22 mouse cellular contexts compared by ENCODE assay signal in the genomic region with DNA sequence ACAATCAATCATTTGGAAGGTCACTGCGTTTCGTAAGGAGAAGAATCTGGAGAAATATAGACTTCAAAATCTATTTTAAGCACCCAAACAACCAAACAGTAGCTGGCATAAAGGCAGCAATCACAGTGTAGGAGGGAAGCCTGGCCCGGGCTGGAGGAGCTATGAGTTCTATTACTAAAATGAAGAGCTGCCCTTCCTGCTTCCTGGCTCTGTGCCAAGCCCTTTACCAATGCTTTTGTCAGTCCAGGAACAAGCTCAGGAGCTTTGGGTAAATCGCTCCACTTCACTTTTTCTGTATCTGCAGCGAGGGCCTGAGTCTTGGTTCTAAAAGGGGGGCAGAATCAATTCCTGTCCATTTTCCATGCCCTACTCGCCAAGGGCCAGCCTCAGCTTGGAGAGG. TPM values are rescaled to one million over a fixed set of nuclear protein-coding genes. Genes with fewer than 3 reads are reported as not detected.
DNase-seq lines count a peak whose midpoint lies in the region; ATAC-seq lines count a peak whose summit lies in the region.
"Had no signal": no experiment of that assay in that cellular context is flagged by ENCODE, and none has a peak within 500 bp of the region (broad histone marks: within the 10 kb centered on the region; RNA-seq: fewer than 3 reads in every experiment).

No protein-coding gene starts in this region.

- no peak overlapping the region for H3K9ac ChIP-seq in liver, embryonic 12.5 days
- H3K9ac ChIP-seq: embryonic facial prominence, embryonic 13.5 days; hindbrain, embryonic 13.5 days; limb, embryonic 12.5 days; lung, embryonic 15.5 days; midbrain, embryonic 12.5 days; neural tube, embryonic 12.5 days had no signal

- H3K4me3 ChIP-seq in liver, embryonic 12.5 days, result no peak overlapping the region
- H3K4me3 ChIP-seq: embryonic facial prominence, embryonic 13.5 days; hindbrain, embryonic 13.5 days; limb, embryonic 12.5 days; lung, embryonic 15.5 days; midbrain, embryonic 12.5 days; neural tube, embryonic 12.5 days had no signal

- no peaks in the 10 kb centered on the region for H3K4me1 ChIP-seq in liver, embryonic 12.5 days
- H3K4me1 ChIP-seq: embryonic facial prominence, embryonic 13.5 days; limb, embryonic 12.5 days; lung, embryonic 15.5 days; midbrain, embryonic 12.5 days; neural tube, embryonic 12.5 days had no signal

- intact Hi-C loops in left cerebral cortex, postnatal 4 days (cut with DNase I), result no loop called here
- intact Hi-C loops in left cerebral cortex, postnatal 10 days (cut with DNase I), result no loop called here

- H3K9me3 ChIP-seq in liver, embryonic 12.5 days (replicated peaks), result no peaks in the 10 kb centered on the region
- H3K9me3 ChIP-seq: embryonic facial prominence, embryonic 13.5 days; hindbrain, embryonic 13.5 days; limb, embryonic 12.5 days; lung, embryonic 15.5 days; midbrain, embryonic 12.5 days; neural tube, embryonic 12.5 days had no signal

- H3K36me3 ChIP-seq in liver, embryonic 12.5 days, result no peaks in the 10 kb centered on the region
- H3K36me3 ChIP-seq: embryonic facial prominence, embryonic 13.5 days; hindbrain, embryonic 13.5 days; limb, embryonic 12.5 days; lung, embryonic 15.5 days; midbrain, embryonic 12.5 days; neural tube, embryonic 12.5 days had no signal

- no peak for ATAC-seq in liver, embryonic 12.5 days
- ATAC-seq: intestine, postnatal 0 days had no signal

- 59% methylated on average over 6 of the region's 6 CpGs for WGBS in liver, embryonic 12.5 days (ENCODE audit: insufficient replicate concordance)

- H3K27ac ChIP-seq in liver, embryonic 12.5 days, result no peak overlapping the region
- H3K27ac ChIP-seq: embryonic facial prominence, embryonic 13.5 days; hindbrain, embryonic 13.5 days; limb, embryonic 12.5 days; lung, embryonic 15.5 days; midbrain, embryonic 12.5 days; neural tube, embryonic 12.5 days; stomach, postnatal 0 days had no signal

- DNase-seq in cerebellum, postnatal 14 days, result peak; percentile 42 to 57
- no peak for DNase-seq in cerebellum, adult 18-20 months
- DNase-seq in left cerebral cortex, postnatal 4 days, result peak; percentile 25
- DNase-seq in left cerebral cortex, postnatal 10 days (ENCODE audit: extremely low spot score in 1 of 2, low spot score in 2 of 2), result no peak
- peak; percentile 56 for DNase-seq in 416B (ENCODE audit: low read depth)
- peak; percentile 73 for DNase-seq in adrenal gland, postnatal 14 days
- DNase-seq in gastrocnemius, adult 8-10 months (ENCODE audit: low spot score in 2 of 2), result no peak
- DNase-seq: cerebellum, postnatal 36 days; gastrocnemius, postnatal 25 days; layer of hippocampus, postnatal 36 days; thymus, postnatal 4 days had no signal

- no peak overlapping the region for H3K4me2 ChIP-seq in liver, embryonic 12.5 days
- H3K4me2 ChIP-seq: embryonic facial prominence, embryonic 13.5 days; heart, embryonic 11.5 days; hindbrain, embryonic 13.5 days; limb, embryonic 12.5 days; lung, embryonic 15.5 days; midbrain, embryonic 12.5 days; neural tube, embryonic 12.5 days had no signal

- H3K27me3 ChIP-seq in liver, embryonic 12.5 days (replicated peaks), result no peaks in the 10 kb centered on the region; the same call in 1 of the 2 replicates
- H3K27me3 ChIP-seq: embryonic facial prominence, embryonic 13.5 days; hindbrain, embryonic 13.5 days; limb, embryonic 12.5 days; lung, embryonic 15.5 days; midbrain, embryonic 12.5 days; neural tube, embryonic 12.5 days had no signal

RNA-seq across cellular contexts. Expression of a gene that starts 52.7 kb away (rescaled TPM):
- total RNA-seq in left cerebral cortex, postnatal 4 days (2021), result not detected
- not detected for total RNA-seq in left cerebral cortex, postnatal 10 days (2021)
- total RNA-seq in adrenal gland, postnatal 14 days (2021), result not detected in 2 replicates
- total RNA-seq in gastrocnemius, adult 8-10 months (2022), result not detected
- not detected in 2 replicates for polyA plus RNA-seq in liver, embryonic 12.5 days (2016; fragmentation: Nextera tagmentation; extraction: Ambion mirVana)
- total RNA-seq: gastrocnemius, postnatal 25 days; layer of hippocampus, postnatal 36 days had no signal
- polyA plus RNA-seq: embryonic facial prominence, embryonic 13.5 days; heart, embryonic 11.5 days; intestine, postnatal 0 days; large intestine, adult 2 months; lung, embryonic 15.5 days; stomach, postnatal 0 days had no signal

RNA-seq across cellular contexts. Expression of a gene that starts 53.0 kb away (rescaled TPM):
- total RNA-seq in left cerebral cortex, postnatal 4 days (2021), result 10 to 100 TPM; 10.4 to 11.9 TPM
- 1 to 10 TPM; 8.0 to 8.1 TPM for total RNA-seq in left cerebral cortex, postnatal 10 days (2021)
- 13.7 and 39.0 TPM in 2 replicates for total RNA-seq in adrenal gland, postnatal 14 days (2021)
- 1 to 10 TPM; 1.0 to 2.6 (median 1.7) TPM for total RNA-seq in gastrocnemius, adult 8-10 months (2022)
- polyA plus RNA-seq in liver, embryonic 12.5 days (2016; fragmentation: Nextera tagmentation; extraction: Ambion mirVana), result 36.2 and 39.8 TPM in 2 replicates

Comparison
In these comparisons a context has a peak if more than half of its experiments do, and no peak if none do; other contexts are left out.
1. DNase-seq: peak in cerebellum, postnatal 14 days (2 of 2), left cerebral cortex, postnatal 4 days (single experiment), 416B (single experiment) and adrenal gland, postnatal 14 days (single experiment); none in cerebellum, adult 18-20 months (0 of 2), left cerebral cortex, postnatal 10 days (0 of 2) and gastrocnemius, adult 8-10 months (0 of 2).